Mouse (Mus musculus): ENCODE results near the gene Metap2.

GRCm38 (mm10) chr10:93918087-93918486 is 21.2 kb upstream of the Metap2 start:
- no peak for TF ChIP-seq POLR2A (IDR thresholded peaks at IDR 0.05; ENCODE audit: low read depth, low read length)
- TF ChIP-seq CTCF (IDR thresholded peaks at IDR 0.05; ENCODE audit: extremely low read depth, insufficient read depth, insufficient read length, insufficient replicate concordance): no peak
